Mouse (Mus musculus) kidney, embryonic 14.5 days (tissue): ENCODE results near the gene Gna11. TPM values are rescaled to one million over a fixed set of nuclear protein-coding genes. Genes with fewer than 3 reads are reported as not detected.

ENCODE experiments used
- ATAC-seq: fragments of 200-750 bp; cut with Nextera tagmentation; 2 replicates; pipeline ENCODE4 v1.8.0; 2017; ENCODE audit warnings: moderate number of reproducible peaks, mild to moderate bottlenecking, moderate TSS enrichment, moderate library complexity; ENCODE audit not compliant: low FRiP score, low TSS enrichment
- H3K27ac ChIP-seq: fragments of 300-500 bp; sonication (generic); 2 replicates; pipeline ENCODE4 v1.5.1; 2014; ENCODE audit warnings: low read depth, mild to moderate bottlenecking, low read length, moderate library complexity, mixed read lengths
- H3K27me3 ChIP-seq: fragments of 300-500 bp; sonication (generic); 2 replicates; pipeline ENCODE4 v1.6.1; 2014; ENCODE audit warnings: mild to moderate bottlenecking, low read length; ENCODE audit not compliant: control insufficient read depth, insufficient read depth
- H3K36me3 ChIP-seq: fragments of 300-500 bp; sonication (generic); 2 replicates; pipeline ENCODE4 v1.6.1; 2014; ENCODE audit warnings: low read length, mixed read lengths; ENCODE audit not compliant: control insufficient read depth, insufficient read depth
- H3K4me1 ChIP-seq: fragments of 300-500 bp; sonication (generic); 2 replicates; pipeline ENCODE4 v1.6.1; 2014; ENCODE audit warnings: low read length, mixed read lengths; ENCODE audit not compliant: control insufficient read depth, insufficient read depth
- H3K4me2 ChIP-seq: fragments of 300-500 bp; sonication (generic); replicated peaks from 2 replicates; pipeline ENCODE4 v1.6.1; 2014; ENCODE audit warnings: low read depth, mild to moderate bottlenecking, low read length
- H3K4me3 ChIP-seq: fragments of 300-500 bp; sonication (generic); 2 replicates; pipeline ENCODE4 v1.5.1; 2014; ENCODE audit warnings: mild to moderate bottlenecking, low read length
- H3K9ac ChIP-seq: fragments of 300-500 bp; sonication (generic); 2 replicates; pipeline ENCODE4 v1.6.1; 2014; ENCODE audit warnings: low read depth, mild to moderate bottlenecking, low read length, moderate library complexity
- H3K9me3 ChIP-seq: fragments of 300-500 bp; sonication (generic); 2 replicates; pipeline ENCODE4 v1.6.1; 2016; ENCODE audit warnings: low read length; ENCODE audit not compliant: control insufficient read depth
- WGBS: fragments of 180-500 bp; shearing (Covaris S2); extraction: QIAGEN DNeasy Blood & Tissue Kit; methylation state at CpG from one replicate; pipeline ENCODE4 v1.1.7; 2014; 5-methylcytosine and 5-hydroxymethylcytosine counted together
- polyA plus RNA-seq: library from polyadenylated mRNA; unstranded; fragments of >200 nt; fragmentation: Nextera tagmentation; extraction: Ambion mirVana; gene quantifications from 2 replicates; pipeline ENCODE4 v1.2.1, GENCODE M21; 2014

The Gna11 gene
- polyA plus RNA-seq, 1 experiment from 2014 or later, result 89.2 TPM

GRCm38 (mm10) chr10:81489941-81490340 lies 55.0 kb downstream of the Gna11 start:
- Histone ChIP-seq H3K9ac (no peak overlapping the region), H3K36me3 (peaks cover 79% of the 10 kb centered on the region), H3K4me3 (no peak overlapping the region), H3K27ac (no peak overlapping the region), H3K4me2 (no peak overlapping the region), H3K4me1 (peaks cover 4% of the 10 kb centered on the region), H3K27me3 (no peaks in the 10 kb centered on the region), H3K9me3 (no peaks in the 10 kb centered on the region)
- WGBS, result 79% methylated on average over 14 of the region's 14 CpGs
- ATAC-seq, result no peak

- Histone ChIP-seq H3K4me1 (no peaks in the 10 kb centered on the region), H3K27ac (no peak overlapping the region), H3K27me3 (no peaks in the 10 kb centered on the region), H3K4me3 (no peak overlapping the region), H3K4me2 (no peak overlapping the region), H3K36me3 (peaks cover 70% of the 10 kb centered on the region), H3K9me3 (no peaks in the 10 kb centered on the region), H3K9ac (no peak overlapping the region)
- 88% methylated on average over 11 of the region's 11 CpGs for WGBS
- no peak for ATAC-seq
Observed at GRCm38 (mm10) chr10:81488081-81488480, 56.9 kb downstream of the Gna11 start.

- WGBS, result 89% methylated on average over 10 of the region's 10 CpGs
- Histone ChIP-seq H3K27ac (no peak overlapping the region), H3K4me1 (0 out of 2 replicates have a peak, but pooled peaks cover 3% of the 10 kb centered on the region), H3K4me2 (no peak overlapping the region), H3K9me3 (no peaks in the 10 kb centered on the region), H3K4me3 (no peak overlapping the region), H3K36me3 (peaks cover 54% of the 10 kb centered on the region), H3K27me3 (peaks cover 8% of the 10 kb centered on the region), H3K9ac (no peak overlapping the region)
- no peak; the same call in 1 of the 2 replicates for ATAC-seq
Observed at GRCm38 (mm10) chr10:81486496-81486895, 58.5 kb downstream of the Gna11 start.

DNA sequence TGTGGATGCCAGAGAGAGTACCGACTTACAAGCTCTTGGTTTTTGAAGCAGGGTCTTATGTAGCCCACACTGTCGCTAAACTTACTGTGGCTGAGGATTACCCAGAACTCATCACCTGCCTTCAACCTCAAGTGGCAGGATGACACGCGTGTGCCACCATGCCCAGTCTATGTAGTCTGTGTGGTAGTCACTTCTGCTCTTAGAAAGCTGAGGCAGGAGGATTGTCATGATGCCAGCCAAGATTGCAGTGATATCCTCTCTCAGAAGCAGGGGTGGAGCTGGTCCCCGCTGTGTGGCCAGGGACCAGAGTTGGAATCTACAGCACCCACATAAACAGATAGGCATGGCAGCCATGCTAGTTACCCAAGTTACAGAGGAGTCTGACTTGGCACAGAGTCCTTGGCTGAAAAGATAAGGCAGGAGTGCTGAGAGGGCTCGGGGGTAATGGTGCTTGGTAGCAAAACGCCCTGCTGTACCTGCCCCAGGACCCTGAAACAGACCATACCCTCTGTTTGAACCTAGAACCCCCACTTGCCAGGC lies 59.4 kb downstream of the Gna11 start:
- Histone ChIP-seq H3K9ac (no peak overlapping the region), H3K9me3 (no peaks in the 10 kb centered on the region), H3K27ac (no peak overlapping the region), H3K27me3 (peaks cover 12% of the 10 kb centered on the region), H3K4me1 (0 out of 2 replicates have a peak, but pooled peaks cover 3% of the 10 kb centered on the region), H3K36me3 (peaks cover 45% of the 10 kb centered on the region), H3K4me2 (no peak overlapping the region), H3K4me3 (no peak overlapping the region)
- ATAC-seq, result no peak
- 72% methylated on average over 7 of the region's 7 CpGs for WGBS

DNA sequence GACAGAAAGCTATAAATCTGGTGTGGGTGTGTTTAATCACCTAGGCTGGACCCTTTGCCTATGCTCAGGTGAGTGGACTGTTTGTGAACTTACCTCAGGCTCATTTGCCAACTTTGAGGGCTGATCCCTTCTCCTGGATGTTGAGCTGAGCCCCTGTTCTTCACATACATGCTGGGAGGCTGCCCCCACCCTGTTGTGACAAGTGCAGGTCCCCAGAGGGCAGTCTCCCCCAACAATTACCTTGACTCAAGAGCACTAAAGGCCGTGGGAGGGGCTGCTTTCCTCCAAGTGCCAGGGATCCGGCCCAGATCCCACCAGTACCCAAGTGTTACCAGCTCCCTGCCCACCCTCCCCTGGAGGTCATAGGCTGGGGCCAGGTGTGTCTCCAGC lies 59.9 kb downstream of the Gna11 start:
- WGBS, result 27% methylated on average over 2 of the region's 2 CpGs
- H3K4me2 ChIP-seq, result no peak overlapping the region
- no peak overlapping the region for H3K27ac ChIP-seq
- no peak overlapping the region for H3K9ac ChIP-seq
- 0 out of 2 replicates have a peak, but pooled peaks cover 3% of the 10 kb centered on the region for H3K4me1 ChIP-seq
- H3K9me3 ChIP-seq, result no peaks in the 10 kb centered on the region
- H3K36me3 ChIP-seq, result peaks cover 40% of the 10 kb centered on the region
- H3K27me3 ChIP-seq, result peaks cover 12% of the 10 kb centered on the region
- ATAC-seq, result no peak
- no peak overlapping the region for H3K4me3 ChIP-seq

GRCm38 (mm10) chr10:81484441-81485059 lies 60.4 kb downstream of the Gna11 start:
- Histone ChIP-seq H3K4me1 (0 out of 2 replicates have a peak, but pooled peaks cover 3% of the 10 kb centered on the region), H3K9ac (no peak overlapping the region), H3K4me3 (no peak overlapping the region), H3K9me3 (no peaks in the 10 kb centered on the region), H3K36me3 (peaks cover 35% of the 10 kb centered on the region), H3K27me3 (peaks cover 12% of the 10 kb centered on the region), H3K27ac (no peak overlapping the region), H3K4me2 (no peak overlapping the region)
- 59% methylated on average over 6 of the region's 6 CpGs for whole genome bisulfite sequencing
- no peak for ATAC-seq

GRCm38 (mm10) chr10:81483983-81484382 lies 61.0 kb downstream of the Gna11 start:
- no peak for ATAC-seq
- no peak overlapping the region for H3K27ac ChIP-seq
- 23% methylated on average over 9 of the region's 9 CpGs for WGBS
- 0 out of 2 replicates have a peak, but pooled peaks cover 3% of the 10 kb centered on the region for H3K4me1 ChIP-seq
- H3K9me3 ChIP-seq, result no peaks in the 10 kb centered on the region
- no peak overlapping the region for H3K4me3 ChIP-seq
- H3K9ac ChIP-seq, result no peak overlapping the region
- H3K27me3 ChIP-seq, result peaks cover 12% of the 10 kb centered on the region
- peaks cover 29% of the 10 kb centered on the region for H3K36me3 ChIP-seq
- H3K4me2 ChIP-seq, result no peak overlapping the region

GRCm38 (mm10) chr10:81482533-81482889 lies 62.5 kb downstream of the Gna11 start, which contains the start of gene Celf5:
TSS of gene Celf5 (minus strand) at chr10:81482709.
- H3K4me3 ChIP-seq, result peak within 1 kb of the TSS; percentile 42
- WGBS, result under 1% methylated on average over 36 of the region's 36 CpGs
- H3K4me1 ChIP-seq, result 0 out of 2 replicates have a peak, but pooled peaks cover 3% of the 10 kb centered on the region
- peaks cover 14% of the 10 kb centered on the region; the same call in 1 of the 2 replicates for H3K36me3 ChIP-seq
- H3K27me3 ChIP-seq, result peaks cover 13% of the 10 kb centered on the region
- no peaks in the 10 kb centered on the region for H3K9me3 ChIP-seq
- ATAC-seq, result peak; percentile 43
- no peak within 1 kb of the TSS for H3K27ac ChIP-seq
- H3K4me2 ChIP-seq, result peak within 1 kb of the TSS; percentile 72
- 0 out of 2 replicates have a peak within 1 kb of the TSS, but pooled peaks have one; percentile 18 for H3K9ac ChIP-seq
